Comparison of ENCODE assay signal across 26 mouse cellular contexts in the genomic region with DNA sequence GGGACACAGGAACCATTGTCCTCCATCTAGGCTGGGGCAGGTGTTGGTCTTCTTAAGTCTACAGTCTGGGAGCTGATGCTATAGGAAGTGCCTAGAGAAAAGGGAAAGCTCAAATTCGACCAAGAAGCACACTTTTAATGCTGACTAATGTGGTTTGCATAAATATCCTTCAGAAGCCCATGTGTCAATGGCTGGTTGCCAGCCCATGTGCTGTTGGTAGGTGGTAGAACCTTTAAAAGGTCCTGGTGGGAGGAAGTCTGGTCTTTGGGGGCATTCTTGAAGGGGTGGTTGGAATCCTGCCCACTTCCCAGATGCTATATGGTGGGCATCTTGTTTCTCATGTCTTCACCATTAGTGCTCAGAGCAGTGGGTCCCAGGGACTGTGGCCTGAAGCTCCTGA. TPM values are rescaled to one million over a fixed set of nuclear protein-coding genes. Genes with fewer than 3 reads are reported as not detected.
DNase-seq lines count a peak whose midpoint lies in the region; ATAC-seq and TF ChIP-seq lines count a peak whose summit lies in the region.
"Had no signal": no experiment of that assay in that cellular context is flagged by ENCODE, and none has a peak within 500 bp of the region (broad histone marks: within the 10 kb centered on the region; RNA-seq: fewer than 3 reads in every experiment).

No protein-coding gene starts in this region.

- DNase-seq in heart, adult 11 months = peak; percentile 51
- DNase-seq in heart, postnatal 14 days = no peak
- peak; percentile 39 for DNase-seq in testis, postnatal 10 days (ENCODE audit: low spot score)
- DNase-seq in testis, postnatal 14 days (ENCODE audit: low spot score) = no peak
- peak; percentile 38 for DNase-seq in NIH3T3 (ENCODE audit: low read depth)
- DNase-seq in gastrocnemius, adult 2 months = no peak
- DNase-seq: adrenal gland, adult 2 months; adrenal gland, postnatal 10 days; adrenal gland, postnatal 25 days; B cell, adult 2 months; cerebellum, adult 11 months; cerebellum, adult 18-20 months; cerebellum, adult 8-10 months; cerebellum, adult 9-11 months; cerebellum, postnatal 36 days; embryo, embryonic 11 days; forebrain, postnatal 0 days had no signal

- no peaks in the 10 kb centered on the region for H3K36me3 ChIP-seq in heart, embryonic 11.5 days (ENCODE audit: control insufficient read depth, insufficient read depth, low read length)

- H3K4me3 ChIP-seq in gastrocnemius, adult 2 months = no peak overlapping the region
- no peak overlapping the region for H3K4me3 ChIP-seq in heart, embryonic 11.5 days (ENCODE audit: low read depth, low read length)
- H3K4me3 ChIP-seq: embryonic facial prominence, embryonic 13.5 days; embryonic facial prominence, embryonic 15.5 days; erythroblast, embryonic 14.5 days; forebrain, embryonic 10.5 days; forebrain, embryonic 12.5 days had no signal

- no peak overlapping the region for H3K27ac ChIP-seq in gastrocnemius, adult 2 months
- H3K27ac ChIP-seq in heart, embryonic 11.5 days (ENCODE audit: low read depth, low read length) = no peak overlapping the region
- H3K27ac ChIP-seq: embryonic facial prominence, embryonic 13.5 days; embryonic facial prominence, embryonic 15.5 days; forebrain, embryonic 10.5 days; forebrain, embryonic 12.5 days had no signal

- H3K27me3 ChIP-seq in heart, embryonic 11.5 days (ENCODE audit: control insufficient read depth, insufficient read depth, low read length) = no peaks in the 10 kb centered on the region
- H3K27me3 ChIP-seq: CH12.LX; embryonic facial prominence, embryonic 13.5 days; embryonic facial prominence, embryonic 15.5 days; forebrain, embryonic 12.5 days had no signal

- H3K4me2 ChIP-seq in heart, embryonic 11.5 days = no peak overlapping the region
- H3K4me2 ChIP-seq: embryonic facial prominence, embryonic 13.5 days; embryonic facial prominence, embryonic 15.5 days; forebrain, embryonic 12.5 days had no signal

- WGBS in heart, embryonic 11.5 days (ENCODE audit: insufficient replicate concordance) = 71% methylated on average over 1 of the region's 1 CpGs

- TF ChIP-seq CTCF in gastrocnemius, adult 2 months (IDR thresholded peaks at IDR 0.05) = no peak

- ATAC-seq in heart, embryonic 11.5 days (replicated peaks; ENCODE audit: insufficient number of reproducible peaks, low FRiP score, low TSS enrichment) = no peak
- ATAC-seq: CD4-positive, CD25-positive, alpha-beta regulatory T cell, adult 4 months; forebrain, postnatal 0 days had no signal

- H3K4me1 ChIP-seq in heart, embryonic 11.5 days (ENCODE audit: control insufficient read depth, insufficient read depth, low read length) = peaks cover 6% of the 10 kb centered on the region

- H3K9ac ChIP-seq in heart, embryonic 11.5 days (ENCODE audit: low read depth, low read length) = no peak overlapping the region
- H3K9ac ChIP-seq: embryonic facial prominence, embryonic 13.5 days; embryonic facial prominence, embryonic 15.5 days; forebrain, embryonic 12.5 days; forebrain, postnatal 0 days had no signal

- intact Hi-C loops in heart, postnatal 14 days (cut with DNase I) = no loop called here
- intact Hi-C loops in gastrocnemius, adult 2 months (cut with DNase I) = no loop called here

- no peaks in the 10 kb centered on the region for H3K9me3 ChIP-seq in heart, embryonic 11.5 days (replicated peaks; ENCODE audit: control insufficient read depth, low read length)
- H3K9me3 ChIP-seq: embryonic facial prominence, embryonic 13.5 days; embryonic facial prominence, embryonic 15.5 days; forebrain, embryonic 10.5 days; forebrain, embryonic 12.5 days; G1E had no signal

RNA-seq across cellular contexts. Expression of a gene that starts 5.9 kb away (rescaled TPM):
- total RNA-seq in heart, postnatal 14 days (2021) = 10 to 100 TPM; 15.4 to 17.5 TPM
- total RNA-seq in gastrocnemius, adult 2 months (2021) = 1 to 10 TPM; 4.1 to 5.6 TPM
- 43.8 and 44.9 TPM in 2 replicates for polyA plus RNA-seq in heart, embryonic 11.5 days (2014; fragmentation: Nextera tagmentation; extraction: Ambion mirVana)

Comparison
In these comparisons a context has a peak if more than half of its experiments do, and no peak if none do; other contexts are left out.
1. DNase-seq: peak in heart, adult 11 months (single experiment), testis, postnatal 10 days (single experiment) and NIH3T3 (single experiment); none in heart, postnatal 14 days (0 of 2), testis, postnatal 14 days (single experiment) and gastrocnemius, adult 2 months (single experiment).